Mouse (Mus musculus): Measurements from ENCODE around the gene Mrpl52.
A peak's percentile ranks its signal among the peaks of the same experiment; 100 is the strongest.

The Mrpl52 gene

GRCm38 (mm10) chr14:54426689-54427398, at the start of gene Mrpl52:
Gene Mrpl52 (plus strand): TSS chr14:54426909.
- peak; percentile 88 for DNase-seq

GRCm38 (mm10) chr14:54377166-54377565, 49.5 kb upstream of the Mrpl52 start:
- DNase-seq: no peak

DNA sequence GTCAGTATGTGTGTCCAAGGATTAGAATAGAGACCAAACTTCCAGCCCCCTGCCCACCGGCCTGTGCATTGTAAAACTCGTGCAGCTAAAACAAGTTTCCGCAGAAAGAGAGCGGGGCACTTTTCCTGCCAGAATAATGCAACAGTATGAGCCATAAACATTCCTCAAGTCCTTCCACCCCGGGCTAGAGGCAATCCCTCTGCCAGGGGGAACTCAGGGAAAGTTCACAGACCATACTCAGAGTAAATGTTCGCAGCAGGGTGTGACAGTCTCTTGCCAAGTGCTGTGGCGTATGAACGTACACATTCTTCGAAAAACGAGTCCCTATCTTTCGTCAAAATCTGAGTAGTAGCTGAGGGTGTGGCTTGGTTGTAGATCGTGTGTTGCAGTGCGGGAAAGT, 47.1 kb upstream of the Mrpl52 start:
- DNase-seq: no peak

DNA sequence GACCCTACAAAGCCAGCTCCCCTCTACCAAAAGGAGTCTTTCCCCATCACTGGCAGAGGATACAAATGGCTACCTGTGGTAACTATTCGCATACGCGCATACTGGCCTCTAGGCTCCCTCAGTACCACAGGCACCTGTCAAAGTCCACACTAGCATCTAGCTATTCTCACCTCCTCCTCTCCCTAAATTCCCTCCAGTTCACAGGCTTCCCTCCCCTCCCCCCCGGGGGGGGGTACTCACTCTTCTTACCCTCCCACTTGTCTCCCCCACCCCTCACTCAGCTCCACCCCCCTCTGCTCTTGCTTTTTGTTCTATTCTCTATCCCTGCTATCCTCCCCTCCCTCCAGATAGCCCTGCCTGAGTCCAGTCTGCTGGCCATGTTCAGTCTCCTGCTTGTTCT, 46.1 kb upstream of the Mrpl52 start:
- no peak for DNase-seq

GRCm38 (mm10) chr14:54381816-54382215, 44.9 kb upstream of the Mrpl52 start:
- no peak for DNase-seq

- no peak for DNase-seq
Observed at GRCm38 (mm10) chr14:54382641-54383040, 44.1 kb upstream of the Mrpl52 start.

DNA sequence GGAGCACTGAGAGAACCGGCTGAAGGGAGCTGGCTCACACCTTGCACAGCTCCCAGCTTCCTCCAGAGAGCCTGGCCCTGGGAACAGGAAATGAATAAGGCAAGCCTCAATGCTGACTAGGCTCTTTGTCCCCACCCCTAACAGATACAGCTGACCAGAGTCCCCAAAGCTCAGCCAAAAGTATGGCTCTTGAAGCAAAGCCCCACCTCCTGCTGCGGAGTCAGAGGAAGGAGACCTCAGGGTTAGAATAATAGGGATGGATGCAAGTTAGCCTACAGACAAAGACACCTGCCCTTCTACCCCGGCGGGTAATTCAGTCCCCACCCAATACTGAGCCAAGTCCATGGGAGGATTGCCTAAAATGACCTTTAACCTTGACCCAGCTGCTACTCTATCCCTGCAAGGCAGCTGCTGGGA, 43.3 kb upstream of the Mrpl52 start:
- no peak for DNase-seq

- DNase-seq: no peak
Observed at GRCm38 (mm10) chr14:54384396-54384795, 42.3 kb upstream of the Mrpl52 start.

GRCm38 (mm10) chr14:54385968-54386618, 40.6 kb upstream of the Mrpl52 start:
- no peak for DNase-seq

DNA sequence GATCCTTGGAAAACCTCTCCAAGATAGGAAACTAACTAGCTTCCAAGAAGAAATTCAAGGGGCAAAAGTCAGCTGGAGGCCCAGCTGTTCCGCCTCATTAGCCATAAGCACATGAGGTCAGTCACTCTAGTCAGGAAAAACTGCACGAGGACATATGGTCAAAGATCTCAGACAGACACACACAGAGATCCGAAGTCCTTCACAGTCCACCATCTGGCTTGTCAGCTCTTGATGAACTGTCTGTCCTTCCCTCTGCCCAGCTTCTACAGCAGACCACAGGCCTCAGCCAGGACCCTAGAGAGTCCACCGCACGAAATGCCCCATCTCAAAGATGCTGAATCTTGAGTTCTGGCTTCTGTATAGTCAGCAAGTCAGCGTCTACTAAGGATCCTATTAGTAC, 39.2 kb upstream of the Mrpl52 start:
- no peak for DNase-seq

- DNase-seq: no peak
Observed at GRCm38 (mm10) chr14:54390843-54391242, 35.9 kb upstream of the Mrpl52 start.

DNA sequence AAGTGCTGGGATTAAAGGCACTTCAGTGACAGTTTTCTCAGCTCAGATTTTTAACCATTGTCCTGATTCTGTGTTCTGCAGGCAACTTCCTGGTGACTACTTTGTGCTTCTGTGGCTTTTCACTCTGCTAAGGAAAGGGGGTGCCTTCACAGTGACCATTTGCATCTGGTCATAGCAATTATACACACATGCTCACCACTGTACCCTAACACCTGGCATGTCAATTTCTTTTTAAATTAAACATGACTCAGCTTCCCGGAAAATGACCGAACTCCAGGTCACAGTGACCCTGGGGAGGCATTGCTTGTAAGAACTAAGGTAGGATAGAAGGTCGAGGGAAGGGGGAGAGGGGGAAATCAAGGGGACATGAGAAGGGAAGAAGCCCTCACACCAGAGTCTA, 32.9 kb upstream of the Mrpl52 start:
- DNase-seq: no peak

DNA sequence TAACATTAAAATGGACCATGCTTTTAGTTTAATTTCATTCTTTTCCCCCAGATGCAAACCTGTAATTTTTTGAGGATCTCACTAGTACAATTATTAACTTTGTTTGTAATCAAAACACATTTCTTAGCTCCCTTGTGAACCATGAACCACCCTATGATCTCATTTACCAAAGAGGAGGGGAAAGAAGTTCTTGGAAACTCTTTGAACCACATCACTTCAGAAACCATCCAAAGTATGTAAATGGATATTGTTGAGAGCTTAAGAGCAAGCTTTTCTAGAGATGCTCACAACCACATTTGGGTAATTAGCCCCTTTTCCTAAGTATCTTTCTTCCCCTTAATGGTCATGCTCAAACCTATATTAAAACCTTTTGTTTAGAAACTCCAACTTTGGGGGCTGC, 32.4 kb upstream of the Mrpl52 start:
- no peak for DNase-seq

GRCm38 (mm10) chr14:54396685-54397084, 30.0 kb upstream of the Mrpl52 start:
- no peak for DNase-seq

DNA sequence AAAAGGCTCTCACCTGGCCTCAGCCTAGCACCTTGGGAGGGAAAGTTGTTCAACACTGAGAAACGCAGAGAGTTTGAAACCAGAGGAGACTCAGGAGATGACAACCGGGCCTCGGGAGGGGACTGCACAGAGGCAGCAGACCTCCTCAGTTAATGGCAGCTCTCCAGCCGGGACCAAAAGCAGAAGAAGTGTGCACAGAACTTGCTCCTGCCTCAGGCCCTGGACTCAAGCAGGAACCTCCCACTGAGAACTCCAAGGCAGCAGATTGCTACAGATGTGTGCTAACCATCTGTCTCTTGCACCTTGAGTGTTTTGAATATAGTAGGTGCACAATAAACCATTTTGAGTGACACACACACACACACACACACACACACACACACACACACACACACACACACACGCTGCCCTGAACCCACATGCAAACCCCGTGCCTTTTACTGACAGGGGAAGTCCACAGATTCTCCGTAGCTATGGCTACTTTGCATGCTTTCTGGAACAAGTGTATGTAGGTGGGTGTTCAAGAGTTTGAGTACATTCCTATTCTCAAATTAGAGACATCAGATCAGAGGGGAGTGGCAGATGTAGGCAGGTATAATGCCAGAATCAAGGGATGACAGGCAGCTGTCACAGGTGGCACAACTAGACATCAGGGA, 28.7 kb upstream of the Mrpl52 start:
- DNase-seq: no peak

DNA sequence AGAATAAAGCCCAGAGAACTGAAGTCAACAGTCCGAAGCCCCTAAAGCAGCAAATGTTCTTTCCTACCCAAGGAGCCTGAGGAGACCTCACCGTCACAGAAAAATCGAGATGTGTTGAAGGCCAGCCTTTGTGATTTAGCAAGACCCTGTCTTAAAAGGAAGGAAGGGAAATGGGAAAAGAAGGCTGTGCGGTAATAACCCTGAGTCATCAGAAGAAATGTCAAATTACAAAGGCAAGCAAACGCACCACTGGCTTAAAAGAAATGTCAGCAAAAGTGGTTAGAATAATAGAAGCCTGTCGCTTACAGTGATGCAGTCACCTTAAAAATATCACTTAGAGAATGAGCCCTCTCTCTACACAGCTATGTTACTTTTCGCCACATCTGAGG, 28.2 kb upstream of the Mrpl52 start:
- no peak for DNase-seq

- DNase-seq: no peak
Observed at GRCm38 (mm10) chr14:54398921-54399382, 27.8 kb upstream of the Mrpl52 start.

GRCm38 (mm10) chr14:54401723-54402122, 25.0 kb upstream of the Mrpl52 start:
- DNase-seq: no peak

DNA sequence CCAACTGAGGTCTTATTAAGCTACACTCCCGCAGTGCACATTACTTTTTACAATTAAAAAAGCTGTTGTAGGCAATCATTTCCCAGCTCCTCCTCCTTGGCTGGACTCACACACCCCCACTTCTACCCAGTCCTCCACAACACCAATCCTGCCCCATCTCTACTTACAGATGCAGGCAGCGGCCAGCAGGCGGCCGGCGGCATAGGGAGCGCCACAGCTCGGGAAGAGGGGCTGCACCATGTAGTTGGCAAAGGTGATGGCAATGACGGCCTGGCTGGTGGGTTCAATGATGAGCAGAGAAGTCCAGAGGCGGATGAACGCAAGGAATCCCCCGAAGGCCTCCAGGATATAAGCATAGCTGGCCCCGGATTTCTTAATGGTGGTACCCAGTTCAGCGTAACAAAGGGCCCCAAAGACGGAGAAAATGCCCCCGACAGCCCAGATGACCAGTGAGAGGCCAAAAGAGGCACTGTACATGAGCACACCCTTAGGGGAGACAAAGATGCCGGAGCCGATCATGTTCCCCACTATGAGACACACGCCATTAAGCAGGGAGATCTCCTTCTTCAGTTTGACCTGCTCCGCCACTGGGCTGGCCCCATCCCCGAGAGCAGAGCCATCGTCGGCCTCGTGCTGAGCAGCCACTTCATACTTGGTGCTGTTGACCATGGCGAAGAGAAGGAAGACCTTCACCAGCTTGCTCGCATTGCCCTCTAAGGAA, 18.2 kb upstream of the Mrpl52 start:
- no peak for DNase-seq

DNA sequence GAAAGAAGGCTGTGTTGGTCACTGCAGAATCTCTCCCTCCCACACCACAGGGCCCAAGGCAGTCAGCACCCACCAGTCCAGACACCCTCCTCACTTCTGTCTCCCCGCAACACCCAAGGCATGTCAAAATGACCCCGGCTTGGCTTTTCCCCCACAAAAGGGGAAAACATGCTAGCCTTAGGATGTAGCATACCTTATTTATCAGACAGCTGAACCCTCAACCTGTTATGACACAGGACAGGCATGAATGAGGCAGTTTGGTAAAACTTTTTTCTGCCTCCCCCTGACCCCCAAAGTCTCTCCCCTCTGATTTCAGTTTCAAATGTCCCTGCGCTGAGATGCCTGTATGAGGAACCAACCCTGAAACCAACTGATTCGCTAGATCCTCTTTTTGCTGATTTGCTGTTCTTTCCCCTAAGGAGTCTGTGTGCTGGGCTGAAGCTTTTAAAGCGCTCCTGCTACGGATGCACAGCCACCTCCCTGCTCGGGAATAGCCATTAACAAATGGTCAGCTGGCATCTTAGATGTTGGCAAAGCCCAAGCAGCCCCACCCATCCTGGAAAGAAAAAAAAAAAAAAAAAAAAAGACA, 17.6 kb upstream of the Mrpl52 start:
- DNase-seq: no peak

DNA sequence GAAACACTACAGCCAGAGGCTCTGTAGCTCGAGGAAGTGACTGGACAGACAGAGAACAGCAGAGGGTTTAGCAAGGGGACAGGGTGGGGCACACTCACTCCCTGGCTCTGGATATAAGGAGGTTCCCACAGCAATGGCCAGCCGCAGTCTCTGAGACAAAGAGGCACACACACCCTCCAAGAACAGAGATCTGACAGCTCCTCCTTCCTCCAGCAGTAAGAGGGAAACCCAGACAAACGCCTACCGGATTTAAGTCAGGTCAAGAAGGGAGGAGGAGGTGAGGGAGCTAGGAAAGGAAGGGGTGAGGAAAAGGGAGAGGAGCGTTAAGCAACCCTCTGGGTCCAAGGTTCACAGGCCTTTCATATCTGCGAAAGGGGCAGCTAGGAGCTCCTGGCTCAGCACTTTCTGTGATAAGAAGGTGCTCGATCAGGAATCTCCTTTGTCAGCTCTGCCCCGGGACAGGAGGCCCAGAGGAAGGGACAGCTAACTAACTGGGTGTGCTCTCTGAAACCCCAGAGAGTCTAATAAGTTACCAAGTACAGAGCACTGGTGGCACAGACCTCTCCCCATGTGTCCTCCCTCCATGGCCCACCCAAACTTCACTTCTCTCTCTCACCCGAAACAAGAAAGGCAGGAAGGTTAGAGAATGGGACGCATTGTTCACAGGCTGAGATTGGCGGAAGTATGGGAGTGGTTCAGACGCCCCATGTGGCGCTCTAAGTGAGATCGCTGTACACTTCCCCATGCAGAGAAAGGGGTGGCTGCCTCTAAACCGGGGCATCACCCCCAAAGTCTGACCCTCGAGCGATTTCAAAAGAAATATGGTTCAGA, 16.5 kb upstream of the Mrpl52 start:
- DNase-seq: no peak

DNA sequence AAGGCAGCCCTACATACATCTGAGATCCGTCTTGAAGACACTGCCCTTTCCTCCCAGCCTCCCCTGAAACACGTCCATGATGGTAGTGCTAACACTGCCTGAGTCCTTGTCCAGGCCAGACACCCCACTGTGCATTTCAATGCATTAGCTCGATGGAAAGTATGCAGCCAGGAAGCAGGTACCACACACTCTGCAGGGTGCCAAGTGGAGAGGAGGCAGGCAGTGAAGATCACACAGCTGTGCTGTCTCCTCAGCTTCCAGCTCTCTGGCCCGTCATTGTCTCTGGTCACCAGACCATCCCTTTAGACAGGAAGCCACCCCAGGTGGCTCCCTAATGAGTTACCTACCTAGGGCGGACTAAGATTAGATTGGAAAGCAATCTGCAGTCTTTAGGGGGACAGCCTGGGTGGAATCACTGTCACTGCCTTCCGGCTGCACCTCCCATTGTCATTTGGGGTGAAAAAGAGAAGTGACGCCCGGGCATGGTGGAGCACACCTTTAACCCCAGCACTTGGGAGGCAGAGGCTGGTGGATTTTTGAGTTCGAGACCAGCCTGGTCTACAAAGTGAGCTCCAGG, 14.6 kb upstream of the Mrpl52 start:
- no peak for DNase-seq
